Mouse (Mus musculus): ENCODE measurements at regions not wholly inside any gene's neighbourhood (a gene's known extent, or its start where the extent isn't known, plus 50 kb on each side); places are given as distances from the start of the nearest gene placed in this dataset.

- Histone ChIP-seq H3K4me1 (replicated peaks; ENCODE audit: control insufficient read depth, insufficient read depth, low read length) (no peaks in the 10 kb centered on the region), H3K36me3 (ENCODE audit: control insufficient read depth, insufficient read depth, low read length) (no peaks in the 10 kb centered on the region), H3K4me3 (ENCODE audit: low read depth, low read length) (no peak overlapping the region), H3K27ac (ENCODE audit: low read depth, low read length) (no peak overlapping the region), H3K9me3 (ENCODE audit: control insufficient read depth, low read length) (no peaks in the 10 kb centered on the region), H3K27me3 (ENCODE audit: control insufficient read depth, insufficient read depth, low read length) (no peaks in the 10 kb centered on the region), H3K4me2 (replicated peaks; ENCODE audit: low read depth, low read length) (no peak overlapping the region), H3K9ac (ENCODE audit: low read depth, low read length) (no peak overlapping the region)
- no peak for DNase-seq (ENCODE audit: low spot score)
- ATAC-seq (ENCODE audit: low FRiP score) = no peak
- 83% methylated on average over 6 of the region's 6 CpGs for WGBS
Measured at GRCm38 (mm10) chr15:27258984-27259853, 207.3 kb upstream of the Ank start.

- no peak overlapping the region for H3K4me2 ChIP-seq (replicated peaks; ENCODE audit: low read depth, low read length)
- 90% methylated on average over 2 of the region's 2 CpGs for WGBS
- H3K9me3 ChIP-seq (ENCODE audit: control insufficient read depth, low read length) = no peaks in the 10 kb centered on the region
- no peaks in the 10 kb centered on the region for H3K36me3 ChIP-seq (ENCODE audit: control insufficient read depth, insufficient read depth, low read length)
- H3K27ac ChIP-seq (ENCODE audit: low read depth, low read length) = no peak overlapping the region
- ATAC-seq (ENCODE audit: low FRiP score) (no peak), DNase-seq (ENCODE audit: low spot score) (no peak)
- H3K4me3 ChIP-seq (ENCODE audit: low read depth, low read length) = no peak overlapping the region
- H3K9ac ChIP-seq (ENCODE audit: low read depth, low read length) = no peak overlapping the region
- no peaks in the 10 kb centered on the region for H3K27me3 ChIP-seq (ENCODE audit: control insufficient read depth, insufficient read depth, low read length)
- no peaks in the 10 kb centered on the region for H3K4me1 ChIP-seq (replicated peaks; ENCODE audit: control insufficient read depth, insufficient read depth, low read length)
Measured at GRCm38 (mm10) chr15:27259854-27260191, 206.7 kb upstream of the Ank start.

GRCm38 (mm10) chr15:27270203-27270602 lies 196.3 kb upstream of the Ank start:
- Histone ChIP-seq H3K9ac (ENCODE audit: low read depth, low read length) (no peak overlapping the region), H3K4me1 (replicated peaks; ENCODE audit: control insufficient read depth, insufficient read depth, low read length) (no peaks in the 10 kb centered on the region), H3K4me3 (ENCODE audit: low read depth, low read length) (no peak overlapping the region), H3K27me3 (ENCODE audit: control insufficient read depth, insufficient read depth, low read length) (no peaks in the 10 kb centered on the region), H3K9me3 (ENCODE audit: control insufficient read depth, low read length) (no peaks in the 10 kb centered on the region), H3K4me2 (replicated peaks; ENCODE audit: low read depth, low read length) (no peak overlapping the region), H3K36me3 (ENCODE audit: control insufficient read depth, insufficient read depth, low read length) (no peaks in the 10 kb centered on the region), H3K27ac (ENCODE audit: low read depth, low read length) (no peak overlapping the region)
- 100% methylated on average over 2 of the region's 2 CpGs for whole genome bisulfite sequencing
- DNase-seq (ENCODE audit: low spot score) = no peak
- no peak for ATAC-seq (ENCODE audit: low FRiP score)

- Histone ChIP-seq H3K27ac (ENCODE audit: low read depth, low read length) (no peak overlapping the region), H3K4me3 (ENCODE audit: low read depth, low read length) (no peak overlapping the region), H3K36me3 (ENCODE audit: control insufficient read depth, insufficient read depth, low read length) (no peaks in the 10 kb centered on the region), H3K9ac (ENCODE audit: low read depth, low read length) (no peak overlapping the region), H3K4me2 (replicated peaks; ENCODE audit: low read depth, low read length) (no peak overlapping the region), H3K27me3 (ENCODE audit: control insufficient read depth, insufficient read depth, low read length) (no peaks in the 10 kb centered on the region), H3K9me3 (ENCODE audit: control insufficient read depth, low read length) (no peaks in the 10 kb centered on the region), H3K4me1 (replicated peaks; ENCODE audit: control insufficient read depth, insufficient read depth, low read length) (no peaks in the 10 kb centered on the region)
- no peak for ATAC-seq (ENCODE audit: low FRiP score)
- WGBS = 89% methylated on average over 1 of the region's 1 CpGs
- no peak for DNase-seq (ENCODE audit: low spot score)
Measured at GRCm38 (mm10) chr15:27282279-27282678, 184.2 kb upstream of the Ank start.

- Histone ChIP-seq H3K9me3 (ENCODE audit: control insufficient read depth, low read length) (no peaks in the 10 kb centered on the region), H3K36me3 (ENCODE audit: control insufficient read depth, insufficient read depth, low read length) (no peaks in the 10 kb centered on the region), H3K27me3 (ENCODE audit: control insufficient read depth, insufficient read depth, low read length) (no peaks in the 10 kb centered on the region), H3K27ac (ENCODE audit: low read depth, low read length) (no peak overlapping the region), H3K4me2 (replicated peaks; ENCODE audit: low read depth, low read length) (no peak overlapping the region), H3K9ac (ENCODE audit: low read depth, low read length) (no peak overlapping the region), H3K4me3 (ENCODE audit: low read depth, low read length) (no peak overlapping the region), H3K4me1 (replicated peaks; ENCODE audit: control insufficient read depth, insufficient read depth, low read length) (no peaks in the 10 kb centered on the region)
- DNase-seq (ENCODE audit: low spot score) (no peak), ATAC-seq (ENCODE audit: low FRiP score) (no peak)
- WGBS = 85% methylated on average over 4 of the region's 4 CpGs
Measured at GRCm38 (mm10) chr15:27303856-27304255, 162.6 kb upstream of the Ank start.

- ATAC-seq (ENCODE audit: low FRiP score) (peak; percentile 76), DNase-seq (ENCODE audit: low spot score) (peak; percentile 16)
- H3K36me3 ChIP-seq (ENCODE audit: control insufficient read depth, insufficient read depth, low read length) = no peaks in the 10 kb centered on the region
- WGBS = 65% methylated on average over 7 of the region's 7 CpGs
- H3K27ac ChIP-seq (ENCODE audit: low read depth, low read length) = no peak overlapping the region
- H3K4me1 ChIP-seq (replicated peaks; ENCODE audit: control insufficient read depth, insufficient read depth, low read length) = no peaks in the 10 kb centered on the region
- H3K9me3 ChIP-seq (ENCODE audit: control insufficient read depth, low read length) = no peaks in the 10 kb centered on the region
- H3K4me2 ChIP-seq (replicated peaks; ENCODE audit: low read depth, low read length) = no peak overlapping the region
- no peak overlapping the region for H3K4me3 ChIP-seq (ENCODE audit: low read depth, low read length)
- H3K9ac ChIP-seq (ENCODE audit: low read depth, low read length) = no peak overlapping the region
- H3K27me3 ChIP-seq (ENCODE audit: control insufficient read depth, insufficient read depth, low read length) = no peaks in the 10 kb centered on the region
Measured at GRCm38 (mm10) chr15:27304256-27304655, 162.2 kb upstream of the Ank start.

- no peak overlapping the region for H3K27ac ChIP-seq (ENCODE audit: low read depth, low read length)
- no peaks in the 10 kb centered on the region for H3K4me1 ChIP-seq (replicated peaks; ENCODE audit: control insufficient read depth, insufficient read depth, low read length)
- WGBS = 95% methylated on average over 4 of the region's 4 CpGs
- no peak overlapping the region for H3K9ac ChIP-seq (ENCODE audit: low read depth, low read length)
- H3K9me3 ChIP-seq (ENCODE audit: control insufficient read depth, low read length) = no peaks in the 10 kb centered on the region
- no peak overlapping the region for H3K4me3 ChIP-seq (ENCODE audit: low read depth, low read length)
- no peak for DNase-seq (ENCODE audit: low spot score)
- H3K36me3 ChIP-seq (ENCODE audit: control insufficient read depth, insufficient read depth, low read length) = no peaks in the 10 kb centered on the region
- ATAC-seq (ENCODE audit: low FRiP score) = no peak
- H3K27me3 ChIP-seq (ENCODE audit: control insufficient read depth, insufficient read depth, low read length) = no peaks in the 10 kb centered on the region
- H3K4me2 ChIP-seq (replicated peaks; ENCODE audit: low read depth, low read length) = no peak overlapping the region
Measured at GRCm38 (mm10) chr15:27305035-27305434, 161.4 kb upstream of the Ank start.

- no peak for ATAC-seq (ENCODE audit: low FRiP score)
- no peaks in the 10 kb centered on the region for H3K36me3 ChIP-seq (ENCODE audit: control insufficient read depth, insufficient read depth, low read length)
- H3K9me3 ChIP-seq (ENCODE audit: control insufficient read depth, low read length) = no peaks in the 10 kb centered on the region
- no peaks in the 10 kb centered on the region for H3K4me1 ChIP-seq (replicated peaks; ENCODE audit: control insufficient read depth, insufficient read depth, low read length)
- no peak overlapping the region for H3K4me2 ChIP-seq (replicated peaks; ENCODE audit: low read depth, low read length)
- H3K27ac ChIP-seq (ENCODE audit: low read depth, low read length) = no peak overlapping the region
- H3K4me3 ChIP-seq (ENCODE audit: low read depth, low read length) = no peak overlapping the region
- 71% methylated on average over 4 of the region's 4 CpGs for WGBS
- no peaks in the 10 kb centered on the region for H3K27me3 ChIP-seq (ENCODE audit: control insufficient read depth, insufficient read depth, low read length)
- no peak overlapping the region for H3K9ac ChIP-seq (ENCODE audit: low read depth, low read length)
- DNase-seq (ENCODE audit: low spot score) = no peak
Measured at GRCm38 (mm10) chr15:27308639-27309038, 157.8 kb upstream of the Ank start.

GRCm38 (mm10) chr15:27315964-27316745 lies 150.3 kb upstream of the Ank start:
- H3K9me3 ChIP-seq (ENCODE audit: control insufficient read depth, low read length) = no peaks in the 10 kb centered on the region
- no peak overlapping the region for H3K9ac ChIP-seq (ENCODE audit: low read depth, low read length)
- no peak overlapping the region for H3K4me3 ChIP-seq (ENCODE audit: low read depth, low read length)
- DNase-seq (ENCODE audit: low spot score) = peak; percentile 72
- H3K27ac ChIP-seq (ENCODE audit: low read depth, low read length) = no peak overlapping the region
- no peak overlapping the region for H3K4me2 ChIP-seq (replicated peaks; ENCODE audit: low read depth, low read length)
- no peaks in the 10 kb centered on the region for H3K4me1 ChIP-seq (replicated peaks; ENCODE audit: control insufficient read depth, insufficient read depth, low read length)
- ATAC-seq (ENCODE audit: low FRiP score) = peak; percentile 38; the same call in 1 of the 2 replicates
- H3K27me3 ChIP-seq (ENCODE audit: control insufficient read depth, insufficient read depth, low read length) = no peaks in the 10 kb centered on the region
- H3K36me3 ChIP-seq (ENCODE audit: control insufficient read depth, insufficient read depth, low read length) = no peaks in the 10 kb centered on the region
- 51% methylated on average over 4 of the region's 4 CpGs for WGBS
